Mouse (Mus musculus) cortical plate, adult 2 months (tissue): Measurements from ENCODE around the gene Ankrd33. TPM values are rescaled to one million over a fixed set of nuclear protein-coding genes. Genes with fewer than 3 reads are reported as not detected.

Experiments used
- H3K27ac ChIP-seq: fragments of 200-500 bp; 2 replicates; pipeline ENCODE4 v1.5.1; 2012; ENCODE audit warnings: low read length, control low read depth, inconsistent platforms; ENCODE audit not compliant: insufficient read depth
- H3K4me1 ChIP-seq: fragments of 200-500 bp; 2 replicates; pipeline ENCODE4 v1.6.1; 2011; ENCODE audit warnings: low read length; ENCODE audit not compliant: control insufficient read depth, insufficient read depth
- H3K4me3 ChIP-seq: fragments of 200-500 bp; 2 replicates; pipeline ENCODE4 v1.5.1; 2011; ENCODE audit warnings: mild to moderate bottlenecking, low read length, control low read depth; ENCODE audit not compliant: insufficient read depth
- CTCF ChIP-seq: fragments of 200-500 bp; IDR thresholded peaks from 2 replicates; pipeline ENCODE4 v1.5.1; 2011; ENCODE audit warnings: mild to moderate bottlenecking, control low read depth, low read length; ENCODE audit not compliant: insufficient read depth; ENCODE audit errors: extremely low read depth
- POLR2A ChIP-seq: fragments of 200-500 bp; IDR thresholded peaks from 2 replicates; pipeline ENCODE4 v1.6.1; 2011; ENCODE audit warnings: mild to moderate bottlenecking, low read length, control low read depth; ENCODE audit not compliant: insufficient read depth; ENCODE audit errors: extremely low read depth
- polyA plus RNA-seq: library from polyadenylated mRNA; depleted of rRNA; stranded (reverse); fragments of >200 nt; gene quantifications from 2 replicates; pipeline ENCODE4 v1.2.3, GENCODE M21; 2012

Ankrd33 gene
- polyA plus RNA-seq, 1 experiment, result not detected

DNA sequence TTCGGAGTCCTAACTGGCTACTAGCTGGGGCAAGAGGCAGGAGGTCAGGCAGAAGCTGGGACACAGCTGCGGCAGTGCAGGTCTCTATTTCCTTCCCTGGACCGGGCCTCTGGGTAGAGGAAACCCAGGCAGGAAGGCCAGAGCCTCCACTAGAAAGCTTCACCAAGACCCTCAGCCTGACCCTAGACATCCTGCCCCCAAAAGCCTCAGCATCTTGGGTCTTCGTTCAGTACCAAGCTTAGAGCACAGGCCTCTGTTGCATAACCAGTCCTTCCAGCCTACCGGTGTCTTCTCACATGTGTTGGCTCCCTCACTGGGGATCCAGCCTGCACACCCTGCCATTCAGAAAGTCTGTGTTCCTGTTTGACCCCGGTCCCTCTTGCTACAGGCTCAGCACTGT, 17.2 kb downstream of the Ankrd33 start:
- Histone ChIP-seq H3K4me3 (no peak overlapping the region), H3K4me1 (no peaks in the 10 kb centered on the region), H3K27ac (peak overlapping the region; percentile 38)
- no peak for TF ChIP-seq POLR2A
- TF ChIP-seq CTCF, result no peak

GRCm38 (mm10) chr15:101133993-101134704, 18.6 kb downstream of the Ankrd33 start:
- no peak for TF ChIP-seq CTCF
- no peak for TF ChIP-seq POLR2A
- Histone ChIP-seq H3K4me1 (no peaks in the 10 kb centered on the region), H3K4me3 (peak overlapping the region; percentile 16; the same call in 1 of the 2 replicates), H3K27ac (peak overlapping the region; percentile 4; the same call in 1 of the 2 replicates)

DNA sequence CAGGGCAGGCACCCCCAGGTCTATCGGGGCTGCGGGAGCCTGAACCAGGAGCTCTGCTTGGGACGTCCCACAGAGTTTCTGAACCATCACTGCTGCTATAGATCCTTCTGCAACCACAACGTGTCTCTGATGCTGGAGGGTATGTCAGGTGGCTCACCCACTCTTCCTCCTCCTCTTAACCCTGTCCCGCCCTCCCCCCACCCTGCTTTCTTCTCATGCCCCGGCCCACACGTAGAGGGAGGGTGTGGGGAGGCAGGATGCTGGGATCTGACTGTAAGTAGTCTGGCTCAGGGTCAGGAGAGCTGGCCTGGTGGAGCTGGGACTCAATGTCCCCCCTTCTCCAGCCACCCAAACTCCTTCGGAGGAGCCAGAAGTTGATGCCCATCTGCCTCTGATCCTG, 19.9 kb downstream of the Ankrd33 start:
- Histone ChIP-seq H3K4me1 (no peaks in the 10 kb centered on the region), H3K4me3 (peak overlapping the region; percentile 16; the same call in 1 of the 2 replicates), H3K27ac (no peak overlapping the region)
- TF ChIP-seq POLR2A, result no peak
- no peak for TF ChIP-seq CTCF

DNA sequence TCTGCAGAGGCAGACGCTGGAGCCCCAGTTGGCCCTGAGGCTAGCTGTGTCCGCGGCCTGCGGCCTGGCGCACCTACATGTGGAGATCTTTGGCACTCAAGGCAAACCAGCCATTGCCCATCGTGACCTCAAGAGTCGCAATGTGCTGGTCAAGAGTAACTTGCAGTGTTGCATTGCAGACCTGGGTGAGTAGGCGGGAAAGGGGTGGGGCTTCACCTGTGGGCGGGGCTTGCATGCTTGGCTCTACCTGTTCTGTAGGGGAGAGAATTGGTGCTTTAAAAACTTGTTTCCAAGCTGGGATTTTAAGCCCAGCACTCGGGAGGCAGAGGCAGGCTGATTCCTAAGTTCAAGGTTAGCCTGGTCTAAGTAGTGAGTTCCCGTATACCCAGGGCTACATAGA, 21.9 kb downstream of the Ankrd33 start:
- no peaks in the 10 kb centered on the region for H3K4me1 ChIP-seq
- TF ChIP-seq POLR2A (no peak), CTCF (no peak)
- no peak overlapping the region for H3K27ac ChIP-seq
- H3K4me3 ChIP-seq, result no peak overlapping the region

DNA sequence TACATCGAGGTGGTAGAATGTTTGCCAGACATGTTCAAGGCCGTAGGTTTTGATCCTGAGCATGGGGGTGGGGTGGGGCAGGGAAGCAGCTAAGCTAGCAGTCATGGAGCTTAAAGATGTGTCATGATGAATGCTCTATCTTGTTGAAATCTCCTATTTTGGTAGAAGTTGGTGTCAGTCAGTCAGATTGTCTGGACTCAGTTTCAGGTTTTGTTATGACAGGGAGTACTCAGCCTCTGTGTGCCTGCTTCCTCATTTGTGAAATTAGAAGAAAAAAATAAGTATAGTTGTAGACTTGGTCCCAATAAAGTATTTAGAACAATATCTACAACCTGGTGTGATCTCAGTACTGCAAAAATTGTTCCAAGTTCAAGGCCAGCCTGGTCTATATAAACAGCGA, 23.1 kb downstream of the Ankrd33 start:
- Histone ChIP-seq H3K27ac (no peak overlapping the region), H3K4me1 (no peaks in the 10 kb centered on the region; the same call in 1 of the 2 replicates), H3K4me3 (no peak overlapping the region)
- no peak for TF ChIP-seq CTCF

- Histone ChIP-seq H3K27ac (no peak overlapping the region), H3K4me1 (no peaks in the 10 kb centered on the region; the same call in 1 of the 2 replicates), H3K4me3 (no peak overlapping the region)
- TF ChIP-seq CTCF (no peak), POLR2A (no peak)
Measured at GRCm38 (mm10) chr15:101139885-101140284, 24.3 kb downstream of the Ankrd33 start.

- no peak for TF ChIP-seq CTCF
- TF ChIP-seq POLR2A, result no peak
- Histone ChIP-seq H3K27ac (no peak overlapping the region), H3K4me1 (no peaks in the 10 kb centered on the region; the same call in 1 of the 2 replicates), H3K4me3 (no peak overlapping the region)
Measured at GRCm38 (mm10) chr15:101140587-101140986, 25.0 kb downstream of the Ankrd33 start.

DNA sequence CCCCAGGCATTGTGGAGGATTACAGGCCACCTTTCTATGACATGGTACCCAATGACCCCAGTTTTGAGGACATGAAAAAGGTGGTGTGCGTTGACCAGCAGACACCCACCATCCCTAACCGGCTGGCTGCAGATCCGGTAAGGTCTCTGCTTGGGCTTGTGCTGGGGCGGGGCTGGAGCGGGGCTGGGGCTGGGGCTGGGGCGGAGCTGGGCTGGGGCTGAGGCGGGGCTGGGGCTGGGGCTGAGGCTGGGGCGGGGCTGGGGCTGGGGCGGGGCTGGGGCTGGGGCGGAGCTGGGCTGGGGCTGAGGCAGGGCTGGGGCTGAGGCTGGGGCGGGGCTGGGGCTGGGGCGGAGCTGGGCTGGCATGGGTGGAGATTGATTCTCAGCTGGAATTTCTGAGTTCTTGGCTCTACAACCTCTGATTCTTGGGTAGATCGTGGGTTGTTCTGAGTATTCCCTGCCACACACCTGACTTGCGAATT, 25.5 kb downstream of the Ankrd33 start:
- TF ChIP-seq POLR2A (no peak), CTCF (no peak)
- no peak overlapping the region for H3K27ac ChIP-seq
- no peaks in the 10 kb centered on the region; the same call in 1 of the 2 replicates for H3K4me1 ChIP-seq
- no peak overlapping the region for H3K4me3 ChIP-seq

DNA sequence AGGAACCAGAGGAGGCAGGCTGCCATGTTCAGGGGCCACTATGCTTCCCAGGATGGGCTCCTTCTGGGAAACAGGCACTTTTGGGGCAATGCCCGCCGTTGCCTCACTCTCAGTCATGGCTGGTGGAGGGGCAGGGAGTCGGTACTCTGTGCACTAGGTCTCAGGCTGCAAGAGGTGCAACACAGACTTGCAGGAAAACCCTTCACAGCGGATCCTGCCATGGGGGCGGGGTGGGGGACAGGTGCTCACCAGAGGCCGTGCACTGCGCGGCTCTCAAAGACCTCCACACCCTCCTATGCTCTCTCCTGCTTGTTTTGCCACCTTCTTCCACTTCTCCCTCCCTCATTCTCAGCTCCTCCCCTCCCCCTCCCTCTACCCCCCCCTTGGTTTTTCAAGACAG, 27.1 kb downstream of the Ankrd33 start:
- H3K4me1 ChIP-seq, result peaks cover 5% of the 10 kb centered on the region
- H3K4me3 ChIP-seq, result no peak overlapping the region
- TF ChIP-seq POLR2A, result no peak
- no peak for TF ChIP-seq CTCF
- no peak overlapping the region for H3K27ac ChIP-seq

- TF ChIP-seq CTCF (no peak), POLR2A (no peak)
- Histone ChIP-seq H3K4me1 (peaks cover 5% of the 10 kb centered on the region), H3K4me3 (no peak overlapping the region), H3K27ac (no peak overlapping the region)
Measured at GRCm38 (mm10) chr15:101143494-101143893, 27.9 kb downstream of the Ankrd33 start.
